1 mouse cellular context compared by ENCODE assay signal in the genomic region with DNA sequence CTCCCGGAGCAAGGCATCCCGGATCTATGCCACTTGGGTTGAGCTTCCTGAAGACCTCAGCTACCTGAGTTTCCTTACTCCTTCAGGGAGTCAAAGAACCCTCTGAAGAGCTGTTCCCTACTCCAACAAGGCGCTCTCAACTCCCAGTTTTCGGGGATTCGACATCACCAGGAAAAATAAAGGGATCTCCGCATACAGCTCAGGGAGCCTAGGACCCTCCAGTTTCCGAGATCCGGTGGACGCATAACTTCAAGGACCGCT.
TF ChIP-seq lines count a peak whose summit lies in the region.

No protein-coding gene starts in this region.

TF ChIP-seq in CH12.LX, 34 proteins besides CTCF, POLR2A, EP300 and RAD21:
- TF ChIP-seq MXI1 (IDR thresholded peaks at IDR 0.05; ENCODE audit: low read depth, low read length) (0 out of 2 replicates have a peak, but pooled peaks have one; percentile 6), POLR2AphosphoS2 (IDR thresholded peaks at IDR 0.05; ENCODE audit: low read depth, low read length) (peak; percentile 32; the same call in 1 of the 2 replicates), IRF4 (IDR thresholded peaks at IDR 0.05; ENCODE audit: low read depth, low read length) (no peak), ETS1 (conservative IDR thresholded peaks at IDR 0.05; ENCODE audit: low read depth, low read length) (no peak)
